Mouse (Mus musculus): ENCODE data around the gene Cnn3. TPM values are rescaled to one million over a fixed set of nuclear protein-coding genes. Genes with fewer than 3 reads are reported as not detected.
A peak's percentile ranks its signal among the peaks of the same experiment; 100 is the strongest.

Cnn3 gene
- polyA plus RNA-seq, 1 experiment from 2014 or later = 720 TPM

DNA sequence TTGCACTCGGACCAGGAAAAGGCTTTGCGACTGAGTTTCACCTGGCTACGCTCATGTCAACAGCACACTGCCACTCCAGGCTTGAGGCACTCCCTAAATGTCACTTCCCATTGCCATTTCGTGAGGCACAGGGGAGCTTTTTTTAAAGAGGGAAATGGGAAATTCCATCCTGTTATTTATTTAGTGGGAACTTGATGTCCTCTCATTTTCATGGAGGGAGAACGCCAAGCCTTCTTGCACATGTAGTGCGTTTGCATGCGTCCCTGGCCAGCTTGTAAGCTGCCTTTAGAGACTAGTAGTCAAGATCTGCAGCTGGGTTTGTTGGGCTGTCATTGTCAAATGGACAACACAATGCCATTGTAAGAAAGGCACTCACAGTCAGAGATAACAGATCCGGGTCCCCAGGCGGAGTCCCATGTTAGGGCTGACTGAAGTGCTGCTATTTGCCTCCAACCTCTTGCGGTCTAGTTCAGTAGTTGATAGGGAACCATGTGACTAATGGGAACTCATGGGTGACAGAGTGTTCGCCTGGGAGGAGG lies 13.4 kb downstream of the Cnn3 start:
- no peak for ATAC-seq (ENCODE audit: insufficient number of reproducible peaks, low FRiP score, low TSS enrichment, low read depth)
- H3K4me3 ChIP-seq = no peak overlapping the region
- no peaks in the 10 kb centered on the region for H3K9me3 ChIP-seq
- peaks cover 61% of the 10 kb centered on the region for H3K4me1 ChIP-seq
- WGBS = 63% methylated on average over 11 of the region's 11 CpGs
- H3K4me2 ChIP-seq = no peak overlapping the region
- no peaks in the 10 kb centered on the region for H3K27me3 ChIP-seq
- no peak overlapping the region for H3K9ac ChIP-seq
- peaks cover 24% of the 10 kb centered on the region for H3K36me3 ChIP-seq
- H3K27ac ChIP-seq = peak overlapping the region; percentile 43; the same call in 1 of the 2 replicates

DNA sequence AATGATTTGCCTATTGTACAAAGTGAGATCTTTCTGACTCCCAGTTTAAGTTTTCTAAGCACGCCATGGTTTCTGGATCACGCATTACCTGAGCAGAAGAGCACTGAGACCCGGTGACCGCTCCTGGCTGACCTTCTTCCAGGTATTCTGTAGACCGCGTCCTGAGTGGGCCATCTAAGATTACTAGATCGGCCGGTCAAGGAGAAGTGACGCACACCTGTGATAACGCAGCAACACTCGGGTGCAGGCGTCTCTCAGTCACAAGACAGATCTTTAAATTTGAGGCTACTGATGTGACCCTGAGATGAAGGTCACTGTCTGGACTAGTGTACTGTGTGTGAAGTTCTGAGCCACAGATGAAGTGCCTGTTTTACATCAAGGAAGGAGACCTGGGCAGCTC lies 15.2 kb downstream of the Cnn3 start:
- Histone ChIP-seq H3K27me3 (no peaks in the 10 kb centered on the region), H3K4me1 (peaks cover 51% of the 10 kb centered on the region), H3K9ac (no peak overlapping the region), H3K4me2 (no peak overlapping the region), H3K4me3 (no peak overlapping the region), H3K36me3 (peaks cover 31% of the 10 kb centered on the region), H3K9me3 (no peaks in the 10 kb centered on the region), H3K27ac (no peak overlapping the region)
- no peak for ATAC-seq (ENCODE audit: insufficient number of reproducible peaks, low FRiP score, low TSS enrichment, low read depth)
- WGBS = 94% methylated on average over 12 of the region's 12 CpGs

DNA sequence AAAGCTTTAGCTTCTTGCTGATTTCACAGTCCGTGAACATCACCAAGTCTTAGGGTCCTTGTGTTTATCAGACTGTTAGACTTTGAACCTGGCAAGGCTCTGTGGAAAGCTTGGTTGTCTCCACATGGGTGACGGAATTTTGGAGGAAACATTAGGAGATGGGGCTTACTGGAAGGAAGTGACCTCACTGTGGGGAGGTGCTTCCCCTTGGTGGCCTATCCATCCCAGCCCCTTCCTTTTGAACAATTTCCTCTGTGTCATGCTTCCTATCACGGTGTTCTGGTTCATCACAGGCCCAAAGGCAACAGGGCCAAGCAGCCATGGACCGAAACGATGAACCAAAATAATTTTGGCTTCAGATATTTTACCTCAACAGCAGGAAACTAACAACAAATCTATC lies 16.0 kb downstream of the Cnn3 start:
- H3K4me3 ChIP-seq = no peak overlapping the region
- H3K27ac ChIP-seq = no peak overlapping the region
- 85% methylated on average over 5 of the region's 5 CpGs for WGBS
- H3K9me3 ChIP-seq = no peaks in the 10 kb centered on the region
- H3K4me1 ChIP-seq = peaks cover 46% of the 10 kb centered on the region
- no peak overlapping the region for H3K4me2 ChIP-seq
- no peak for ATAC-seq (ENCODE audit: insufficient number of reproducible peaks, low FRiP score, low TSS enrichment, low read depth)
- H3K27me3 ChIP-seq = no peaks in the 10 kb centered on the region
- no peak overlapping the region for H3K9ac ChIP-seq
- peaks cover 31% of the 10 kb centered on the region for H3K36me3 ChIP-seq

DNA sequence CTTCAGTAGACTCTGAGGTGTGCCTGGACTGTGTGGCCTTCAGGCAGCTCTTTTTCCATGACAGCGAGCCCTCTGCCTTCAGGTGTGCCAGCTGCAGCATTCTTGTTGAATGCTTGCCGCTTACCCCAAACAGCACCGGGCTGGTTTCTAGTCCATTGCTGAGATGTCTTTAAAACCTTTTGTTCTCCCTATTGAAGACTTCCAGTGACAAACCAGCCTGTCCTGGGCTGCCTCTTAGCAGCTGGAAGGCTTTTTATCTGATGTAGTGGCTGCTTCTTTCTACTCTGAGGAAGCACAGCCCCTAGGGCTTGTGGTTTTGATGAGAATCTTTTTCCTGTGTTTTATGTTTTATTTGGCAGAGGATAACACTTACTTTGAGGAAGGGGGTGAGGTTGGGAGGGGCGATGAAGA lies 17.6 kb downstream of the Cnn3 start:
- Histone ChIP-seq H3K27me3 (no peaks in the 10 kb centered on the region), H3K36me3 (peaks cover 30% of the 10 kb centered on the region), H3K27ac (no peak overlapping the region), H3K4me3 (no peak overlapping the region), H3K9ac (no peak overlapping the region), H3K9me3 (no peaks in the 10 kb centered on the region), H3K4me2 (no peak overlapping the region), H3K4me1 (peaks cover 42% of the 10 kb centered on the region)
- ATAC-seq (ENCODE audit: insufficient number of reproducible peaks, low FRiP score, low TSS enrichment, low read depth) = no peak
- 75% methylated on average over 4 of the region's 4 CpGs for WGBS

DNA sequence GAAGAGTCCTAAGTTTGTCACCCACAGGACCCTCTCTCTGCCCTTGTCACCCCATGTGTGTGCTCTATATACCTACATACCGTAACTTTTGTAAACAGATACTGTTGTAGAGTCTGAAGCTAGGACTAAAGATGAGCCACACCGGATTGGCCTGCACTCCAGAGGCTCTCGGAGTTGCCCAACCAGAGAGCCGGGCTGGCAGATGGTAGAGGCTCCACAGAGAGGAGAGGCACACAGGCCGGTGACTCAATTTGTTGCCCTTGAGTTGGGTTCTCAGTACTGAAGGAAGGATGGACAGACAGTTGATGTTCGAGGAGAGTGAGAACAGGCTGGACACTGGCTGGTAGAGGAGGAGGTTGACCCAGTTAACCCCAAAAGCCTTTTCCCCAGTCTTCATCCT lies 18.1 kb downstream of the Cnn3 start:
- Histone ChIP-seq H3K27me3 (no peaks in the 10 kb centered on the region), H3K4me1 (peaks cover 38% of the 10 kb centered on the region), H3K36me3 (peaks cover 30% of the 10 kb centered on the region), H3K4me3 (no peak overlapping the region), H3K4me2 (no peak overlapping the region), H3K27ac (no peak overlapping the region), H3K9ac (no peak overlapping the region), H3K9me3 (no peaks in the 10 kb centered on the region)
- ATAC-seq (ENCODE audit: insufficient number of reproducible peaks, low FRiP score, low TSS enrichment, low read depth) = no peak
- 90% methylated on average over 6 of the region's 6 CpGs for WGBS

DNA sequence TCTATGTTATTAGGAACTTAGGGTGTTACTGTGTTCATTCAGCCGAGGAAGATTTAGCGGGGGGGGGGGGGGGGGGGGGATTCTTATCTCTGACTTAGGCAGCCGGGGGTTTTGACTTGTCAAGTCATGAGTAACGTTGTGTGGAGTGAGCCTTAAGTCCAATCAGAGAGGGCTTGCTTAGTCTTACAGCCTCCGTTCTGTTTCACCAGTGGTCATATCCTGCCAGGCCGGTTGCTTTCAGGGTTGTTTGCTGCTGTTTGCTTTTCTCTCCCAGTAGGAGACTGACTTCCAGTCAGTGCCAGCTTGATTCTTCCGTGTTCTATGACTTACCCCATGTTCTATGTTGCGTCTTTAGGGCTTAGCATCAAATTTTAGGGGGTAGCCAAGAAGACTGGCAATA lies 20.2 kb downstream of the Cnn3 start:
- no peak overlapping the region for H3K4me2 ChIP-seq
- WGBS = 71% methylated on average over 8 of the region's 8 CpGs
- ATAC-seq (ENCODE audit: insufficient number of reproducible peaks, low FRiP score, low TSS enrichment, low read depth) = no peak
- peaks cover 23% of the 10 kb centered on the region for H3K4me1 ChIP-seq
- peaks cover 42% of the 10 kb centered on the region for H3K36me3 ChIP-seq
- no peak overlapping the region for H3K4me3 ChIP-seq
- no peaks in the 10 kb centered on the region for H3K9me3 ChIP-seq
- no peaks in the 10 kb centered on the region for H3K27me3 ChIP-seq
- no peak overlapping the region for H3K27ac ChIP-seq
- no peak overlapping the region for H3K9ac ChIP-seq

DNA sequence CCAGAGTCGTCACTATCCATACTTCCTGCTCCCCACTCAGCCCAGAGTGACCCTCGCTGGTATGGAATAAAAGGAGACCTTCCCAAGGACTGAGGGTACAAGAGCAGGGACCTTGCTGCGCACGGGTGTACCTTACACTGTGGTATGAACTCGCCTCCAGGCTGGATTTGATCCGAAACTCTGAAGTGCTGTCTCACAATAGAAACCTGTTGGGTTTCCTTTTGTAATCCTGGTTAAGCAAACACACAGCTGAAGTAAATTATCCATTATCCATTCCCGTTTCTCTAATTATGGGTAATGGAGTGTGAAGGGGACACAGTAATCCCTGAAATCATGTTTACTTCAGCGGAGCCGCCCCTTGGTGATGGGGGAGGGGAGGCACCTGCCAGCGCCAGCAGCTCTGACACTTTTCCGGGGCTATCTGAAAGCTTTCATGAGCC lies 21.8 kb downstream of the Cnn3 start:
- Histone ChIP-seq H3K27ac (no peak overlapping the region), H3K36me3 (peaks cover 45% of the 10 kb centered on the region), H3K9me3 (no peaks in the 10 kb centered on the region), H3K4me1 (peaks cover 20% of the 10 kb centered on the region), H3K4me3 (no peak overlapping the region), H3K4me2 (no peak overlapping the region), H3K27me3 (no peaks in the 10 kb centered on the region), H3K9ac (no peak overlapping the region)
- ATAC-seq (ENCODE audit: insufficient number of reproducible peaks, low FRiP score, low TSS enrichment, low read depth) = no peak
- WGBS = 43% methylated on average over 11 of the region's 11 CpGs

DNA sequence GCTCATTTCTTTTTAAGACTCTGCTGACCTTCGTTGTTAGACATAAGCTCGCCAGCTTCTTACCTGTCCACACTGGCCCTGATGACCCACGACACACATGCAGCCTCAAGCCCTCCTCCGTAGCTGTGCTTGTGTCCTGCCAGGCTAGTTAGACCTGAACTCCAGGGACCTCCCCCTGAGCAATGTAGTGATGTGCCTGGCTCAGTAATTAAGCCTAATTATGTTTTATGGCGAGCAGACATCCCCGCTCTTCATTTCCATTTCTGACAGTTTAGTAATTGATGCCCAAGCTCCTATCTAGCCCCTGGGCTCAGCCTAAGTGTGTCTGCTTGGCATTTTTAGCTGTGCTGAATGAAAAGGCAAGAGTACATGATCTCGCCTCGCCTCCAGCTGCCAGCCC lies 22.3 kb downstream of the Cnn3 start:
- 0 out of 2 replicates have a peak overlapping the region, but pooled peaks have one; percentile 7 for H3K27ac ChIP-seq
- peaks cover 46% of the 10 kb centered on the region for H3K36me3 ChIP-seq
- no peaks in the 10 kb centered on the region for H3K27me3 ChIP-seq
- H3K4me1 ChIP-seq = peaks cover 19% of the 10 kb centered on the region
- no peaks in the 10 kb centered on the region for H3K9me3 ChIP-seq
- H3K4me2 ChIP-seq = no peak overlapping the region
- no peak overlapping the region for H3K9ac ChIP-seq
- no peak for ATAC-seq (ENCODE audit: insufficient number of reproducible peaks, low FRiP score, low TSS enrichment, low read depth)
- 72% methylated on average over 8 of the region's 8 CpGs for WGBS
- H3K4me3 ChIP-seq = no peak overlapping the region

DNA sequence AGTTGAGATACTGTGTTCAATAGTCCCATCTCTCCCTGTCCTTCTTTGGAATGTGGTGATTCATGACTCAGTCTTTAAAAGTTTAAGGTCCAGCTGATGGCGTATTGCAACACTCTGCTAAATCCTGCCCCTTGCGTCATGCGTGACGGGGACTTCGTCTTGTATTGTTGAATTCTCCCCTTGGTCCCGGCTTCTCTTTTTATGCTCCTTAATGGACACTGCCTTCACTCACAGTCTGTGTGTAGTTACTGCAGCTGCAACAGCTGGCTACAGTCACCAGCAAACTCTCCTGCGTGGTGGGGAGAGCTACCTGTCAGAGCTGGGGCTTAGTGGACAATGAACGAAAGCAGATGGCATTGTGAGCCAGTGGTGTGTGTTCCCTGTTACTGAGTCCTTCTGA lies 23.2 kb downstream of the Cnn3 start:
- Histone ChIP-seq H3K27ac (no peak overlapping the region), H3K9ac (no peak overlapping the region), H3K9me3 (no peaks in the 10 kb centered on the region), H3K27me3 (no peaks in the 10 kb centered on the region), H3K4me3 (no peak overlapping the region), H3K36me3 (peaks cover 49% of the 10 kb centered on the region), H3K4me1 (peaks cover 14% of the 10 kb centered on the region), H3K4me2 (no peak overlapping the region)
- 77% methylated on average over 8 of the region's 8 CpGs for WGBS
- no peak for ATAC-seq (ENCODE audit: insufficient number of reproducible peaks, low FRiP score, low TSS enrichment, low read depth)

DNA sequence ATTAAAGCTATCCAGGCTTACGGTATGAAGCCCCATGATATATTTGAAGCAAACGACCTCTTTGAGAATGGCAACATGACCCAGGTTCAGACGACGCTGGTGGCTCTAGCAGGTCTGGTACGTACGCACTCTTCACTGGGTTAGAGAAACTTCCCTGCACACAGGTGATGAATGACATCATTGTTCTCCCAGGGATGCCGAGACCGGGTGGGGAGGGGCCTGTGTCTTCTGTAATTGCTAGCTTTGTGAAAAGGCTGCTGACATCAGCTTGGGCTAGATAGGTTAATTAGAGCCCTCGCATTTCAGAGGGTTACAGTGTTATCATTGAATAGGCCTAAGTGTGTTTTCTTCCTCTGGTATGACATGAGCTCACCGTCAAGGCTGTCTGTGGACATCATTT lies 25.1 kb downstream of the Cnn3 start:
- Histone ChIP-seq H3K4me3 (no peak overlapping the region), H3K9me3 (no peaks in the 10 kb centered on the region), H3K9ac (no peak overlapping the region), H3K27ac (no peak overlapping the region), H3K36me3 (peaks cover 60% of the 10 kb centered on the region), H3K4me1 (peaks cover 11% of the 10 kb centered on the region), H3K4me2 (no peak overlapping the region), H3K27me3 (no peaks in the 10 kb centered on the region)
- ATAC-seq (ENCODE audit: insufficient number of reproducible peaks, low FRiP score, low TSS enrichment, low read depth) = no peak
- 69% methylated on average over 10 of the region's 10 CpGs for WGBS

DNA sequence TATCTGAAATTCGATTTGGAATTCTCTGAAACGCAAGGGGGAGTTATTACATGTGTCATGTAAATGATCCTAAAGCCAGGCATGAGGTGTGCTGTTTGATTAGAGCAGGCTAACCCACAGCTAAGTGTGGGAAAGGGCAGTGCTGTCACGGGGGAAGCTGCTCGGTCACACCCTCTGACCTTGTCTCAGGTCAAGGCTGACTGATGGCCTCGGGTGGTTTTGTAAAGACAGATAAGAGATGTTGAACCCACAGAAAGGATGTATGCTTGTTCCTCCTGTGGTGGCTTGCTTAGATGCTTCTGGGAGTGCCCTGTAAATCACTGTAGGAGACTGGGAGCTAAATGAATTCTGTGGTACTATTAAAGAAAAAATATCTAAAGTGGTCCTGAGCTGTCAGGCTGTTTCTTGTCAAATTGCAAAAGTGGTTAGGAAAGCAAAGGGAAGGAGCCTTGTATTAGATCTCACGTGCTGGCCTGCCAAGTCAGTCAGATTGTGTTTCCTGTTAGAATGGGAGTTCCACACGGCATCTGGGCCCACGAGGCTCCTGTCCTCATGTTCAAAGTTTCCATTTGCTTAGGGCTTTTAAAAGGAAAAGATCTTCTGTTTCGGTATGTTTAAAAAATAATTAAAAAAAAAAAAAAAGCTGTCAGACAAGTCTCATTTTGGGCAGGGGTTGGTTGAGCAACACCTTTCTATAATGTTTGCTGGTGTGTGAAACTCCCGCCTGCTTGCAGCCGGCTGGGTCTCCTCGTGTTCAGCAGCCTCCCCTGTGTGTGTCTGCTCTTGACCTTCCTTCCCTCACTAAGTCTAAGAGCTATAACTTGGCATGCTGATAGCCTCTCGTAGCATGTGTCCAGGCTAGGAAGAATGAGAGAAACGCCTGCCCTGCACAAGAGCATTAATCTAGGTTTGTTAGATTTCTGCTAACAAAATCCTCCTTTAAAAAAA lies 32.5 kb downstream of the Cnn3 start:
- Histone ChIP-seq H3K4me1 (peaks cover 5% of the 10 kb centered on the region; the same call in 1 of the 2 replicates), H3K36me3 (peaks cover 72% of the 10 kb centered on the region), H3K27ac (peak overlapping the region; percentile 57; the same call in 1 of the 2 replicates), H3K9me3 (no peaks in the 10 kb centered on the region), H3K9ac (no peak overlapping the region), H3K4me3 (no peak overlapping the region), H3K27me3 (no peaks in the 10 kb centered on the region), H3K4me2 (no peak overlapping the region)
- WGBS = 64% methylated on average over 14 of the region's 14 CpGs
- no peak for ATAC-seq (ENCODE audit: insufficient number of reproducible peaks, low FRiP score, low TSS enrichment, low read depth)

DNA sequence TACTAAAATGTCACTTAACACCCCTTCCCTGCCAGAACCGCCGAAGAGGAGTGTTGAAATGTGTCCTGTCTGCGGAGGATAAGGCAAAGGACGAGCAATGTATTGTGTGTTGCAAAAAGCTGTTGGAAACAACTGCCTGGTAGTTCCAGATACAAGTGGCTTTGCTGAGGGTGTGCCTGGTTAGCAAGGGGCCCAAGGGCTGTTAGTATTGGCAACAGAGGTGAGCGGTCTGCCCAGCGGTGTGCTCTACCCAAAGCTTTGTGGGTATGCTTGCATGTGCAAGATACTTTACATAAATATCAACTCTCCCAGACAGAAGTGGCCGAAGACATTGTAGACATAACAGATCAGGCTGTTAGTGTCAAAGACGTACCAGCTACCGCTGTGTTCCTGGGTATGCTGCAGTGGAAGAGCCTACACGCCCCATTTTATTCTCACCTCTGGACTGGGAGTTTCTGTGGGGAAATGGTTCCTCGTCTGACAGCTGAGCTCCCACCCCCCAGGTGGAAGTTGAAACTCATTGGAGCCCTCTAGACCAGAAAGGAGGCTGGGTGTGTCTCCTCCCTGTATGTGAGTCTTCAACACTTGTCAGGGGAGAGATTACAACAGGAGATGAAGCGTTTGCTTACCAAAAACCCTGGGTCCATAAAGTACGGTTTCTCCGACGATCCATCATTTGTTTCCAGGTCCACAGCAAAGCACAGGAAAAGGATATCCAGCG lies 34.3 kb downstream of the Cnn3 start:
- Histone ChIP-seq H3K9me3 (no peaks in the 10 kb centered on the region), H3K27me3 (no peaks in the 10 kb centered on the region), H3K36me3 (peaks cover 54% of the 10 kb centered on the region), H3K4me1 (peaks cover 7% of the 10 kb centered on the region; the same call in 1 of the 2 replicates), H3K4me3 (no peak overlapping the region), H3K27ac (peak overlapping the region; percentile 38; the same call in 1 of the 2 replicates), H3K4me2 (no peak overlapping the region), H3K9ac (no peak overlapping the region)
- 0 out of 2 replicates have a peak, but pooled peaks have one; percentile 30 for ATAC-seq (ENCODE audit: insufficient number of reproducible peaks, low FRiP score, low TSS enrichment, low read depth)
- WGBS = 79% methylated on average over 16 of the region's 16 CpGs
